Mouse (Mus musculus): ENCODE data around the gene Hectd2.
A peak's percentile ranks its signal among the peaks of the same experiment; 100 is the strongest.

The Hectd2 gene

GRCm38 (mm10) chr19:36564396-36564795, 10.0 kb downstream of the Hectd2 start:
- no peak for DNase-seq (ENCODE audit: low spot score)

DNA sequence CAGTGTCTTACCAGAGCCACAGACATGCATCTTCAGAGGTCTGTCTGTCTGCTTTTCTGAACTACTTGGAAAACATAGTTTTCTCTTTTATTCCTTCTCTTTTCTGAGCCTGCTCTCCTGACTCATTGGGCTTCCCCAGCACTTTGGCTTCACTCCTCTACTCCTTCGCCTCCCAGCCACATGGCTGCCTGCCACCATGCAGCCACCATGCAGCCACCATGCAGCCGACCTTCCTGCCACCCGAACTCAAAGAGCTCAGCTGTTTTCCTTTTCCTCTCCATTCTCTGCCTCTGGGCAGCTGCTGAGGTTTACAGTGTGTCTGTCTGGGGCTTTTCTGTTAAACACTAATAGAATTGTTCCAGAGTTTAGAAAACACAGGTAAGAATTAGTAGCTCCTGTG, 19.5 kb downstream of the Hectd2 start:
- no peak for DNase-seq (ENCODE audit: low spot score)

GRCm38 (mm10) chr19:36575159-36575558, 20.7 kb downstream of the Hectd2 start:
- no peak for DNase-seq (ENCODE audit: low spot score)

- DNase-seq (ENCODE audit: low spot score) = no peak
These were observed 26.4 kb downstream of the Hectd2 start for GRCm38 (mm10) chr19:36580874-36581273.

DNA sequence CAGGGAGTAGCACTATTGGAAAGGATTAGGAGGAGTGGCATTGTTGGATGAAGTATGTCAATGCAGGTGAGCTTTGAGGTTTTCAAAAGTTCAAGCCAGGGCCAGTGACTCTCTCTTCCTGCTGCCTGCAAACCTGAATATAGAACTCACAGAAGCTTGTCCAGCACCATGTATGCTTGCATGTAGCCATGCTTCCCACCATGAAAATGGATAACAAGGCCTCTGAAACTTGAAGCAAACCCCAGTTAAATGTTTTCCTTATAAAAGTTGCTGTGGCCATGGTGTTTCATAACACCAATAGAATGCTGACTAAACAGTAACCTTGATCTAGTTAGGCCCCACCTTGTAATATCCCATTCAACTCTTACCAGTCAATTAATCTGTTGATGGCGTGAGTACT, 27.7 kb downstream of the Hectd2 start:
- DNase-seq (ENCODE audit: low spot score) = no peak

DNA sequence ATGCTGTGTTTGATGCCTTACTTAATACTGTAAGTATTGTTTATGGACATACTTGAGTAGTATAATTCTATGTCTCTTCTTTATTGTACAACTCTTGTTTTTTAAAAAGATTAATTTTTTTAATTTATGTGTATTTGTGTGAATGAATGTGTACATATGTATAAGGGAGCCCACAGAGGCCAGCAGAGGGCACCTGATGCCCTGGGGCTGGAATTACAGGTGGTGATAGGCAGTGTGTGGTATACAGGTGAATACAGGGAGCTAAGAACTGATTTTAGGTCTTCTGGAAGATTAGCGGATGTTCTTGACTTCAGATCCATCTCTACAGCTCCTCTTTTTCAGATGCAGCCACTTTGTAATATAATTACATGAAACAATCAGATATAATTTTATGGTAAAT, 31.1 kb downstream of the Hectd2 start:
- no peak for DNase-seq (ENCODE audit: low spot score)

GRCm38 (mm10) chr19:36594409-36594808, 40.0 kb downstream of the Hectd2 start:
- DNase-seq (ENCODE audit: low spot score) = no peak

DNA sequence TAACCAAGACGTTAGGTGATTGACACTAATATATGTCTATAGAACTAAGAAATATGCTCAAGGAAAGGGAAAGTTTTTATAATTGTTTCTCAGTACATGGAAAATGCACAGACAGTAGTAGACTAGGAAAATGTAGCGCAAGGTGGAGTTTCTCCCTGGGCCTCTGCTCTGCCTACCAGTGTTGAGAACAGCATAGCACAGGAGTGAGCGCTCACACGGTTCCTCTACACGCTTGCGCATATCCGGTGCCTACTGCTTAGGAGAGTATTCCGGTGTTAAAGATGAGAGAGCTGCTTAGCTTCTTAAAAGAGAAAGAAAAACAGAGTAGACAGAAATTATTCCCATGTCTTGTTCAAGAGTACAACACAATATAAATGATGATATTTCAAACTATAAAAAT, 47.4 kb downstream of the Hectd2 start:
- DNase-seq (ENCODE audit: low spot score) = no peak

- DNase-seq (ENCODE audit: low spot score) = no peak
These were observed 48.3 kb downstream of the Hectd2 start for GRCm38 (mm10) chr19:36602535-36603312.

GRCm38 (mm10) chr19:36606270-36606669, 51.8 kb downstream of the Hectd2 start:
- DNase-seq (ENCODE audit: low spot score) = no peak

DNA sequence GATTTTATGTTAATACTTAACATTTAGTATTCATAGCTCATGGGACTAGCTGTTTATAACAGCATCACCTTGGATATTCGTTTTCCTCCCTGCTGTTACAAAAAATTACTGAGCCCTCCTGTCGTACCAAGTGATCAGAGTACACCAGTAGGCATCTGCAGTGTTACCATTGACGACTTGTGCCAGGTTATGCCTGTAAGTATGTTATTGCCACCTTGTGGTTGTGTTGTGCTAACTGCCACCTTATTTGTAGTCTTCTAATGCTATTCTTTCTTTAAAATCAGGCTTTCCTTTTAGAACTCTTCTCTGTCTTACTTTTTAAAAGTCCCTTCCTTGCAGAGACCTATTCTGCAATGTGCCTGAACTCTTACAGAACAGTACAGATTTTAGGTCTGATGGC, 54.8 kb downstream of the Hectd2 start:
- DNase-seq (ENCODE audit: low spot score) = no peak

- peak; percentile 29 for DNase-seq (ENCODE audit: low spot score)
These were observed 55.9 kb downstream of the Hectd2 start for GRCm38 (mm10) chr19:36610309-36610708.

GRCm38 (mm10) chr19:36625906-36626305, 71.5 kb downstream of the Hectd2 start:
- DNase-seq (ENCODE audit: low spot score) = no peak

DNA sequence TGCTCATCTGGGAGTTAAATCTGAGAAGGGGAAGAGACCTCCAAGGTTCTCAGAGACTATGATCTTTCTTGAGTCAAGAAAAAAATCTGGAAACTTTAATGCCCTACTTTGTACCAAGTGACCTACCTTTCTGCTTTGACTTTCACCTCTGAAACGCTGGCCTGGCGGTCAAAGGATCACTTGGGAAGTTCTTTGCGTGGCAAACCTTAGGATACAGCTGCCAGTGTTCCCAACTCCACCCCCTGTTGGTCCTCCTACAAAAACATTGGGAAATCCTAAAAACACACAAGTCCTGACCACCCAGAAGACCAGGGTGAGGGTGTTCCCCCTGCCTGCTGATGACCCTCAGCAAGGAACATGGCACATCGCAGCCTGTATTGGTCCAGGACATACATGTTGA, 72.4 kb downstream of the Hectd2 start:
- DNase-seq (ENCODE audit: low spot score) = no peak

- DNase-seq (ENCODE audit: low spot score) = no peak
These were observed 75.0 kb downstream of the Hectd2 start for GRCm38 (mm10) chr19:36629394-36629910.

GRCm38 (mm10) chr19:36630361-36630760, 75.9 kb downstream of the Hectd2 start:
- no peak for DNase-seq (ENCODE audit: low spot score)

DNA sequence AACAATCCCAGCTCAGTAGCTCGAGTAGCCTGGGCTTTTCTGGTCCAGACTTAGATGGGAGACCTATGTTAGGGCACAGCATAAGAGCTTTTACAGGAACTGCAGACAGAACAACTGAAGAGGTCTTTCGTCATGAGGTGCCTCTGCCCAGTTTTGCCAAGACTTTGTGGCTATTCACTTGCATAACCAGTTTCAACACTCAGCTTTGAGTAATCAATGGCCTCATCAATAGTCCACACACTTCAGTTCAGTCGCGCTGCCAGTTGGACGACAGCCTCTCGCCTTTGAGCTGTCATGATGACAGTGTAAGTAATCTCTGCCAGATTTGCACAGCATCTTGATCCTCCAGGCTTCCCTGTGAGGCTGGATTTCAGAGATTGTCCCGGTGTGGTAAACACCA, 80.3 kb downstream of the Hectd2 start:
- DNase-seq (ENCODE audit: low spot score) = no peak

DNA sequence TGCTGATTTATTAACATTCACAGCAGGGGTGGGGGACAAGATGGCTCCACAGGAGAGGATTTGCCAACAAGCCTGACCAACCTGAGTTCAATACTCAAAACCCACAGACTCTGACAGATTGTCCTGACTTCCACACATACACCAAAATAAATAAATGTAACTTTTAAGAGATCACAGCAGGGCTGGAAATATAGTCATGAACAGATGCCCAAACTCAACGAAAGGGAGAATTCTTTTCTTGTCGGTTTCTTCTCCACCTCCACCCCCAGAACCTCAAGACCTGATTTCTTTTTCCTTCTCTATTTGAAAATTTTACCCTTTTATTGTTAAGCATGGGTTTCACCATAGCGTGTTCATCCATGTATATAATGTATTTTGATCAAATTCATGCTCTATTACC, 82.8 kb downstream of the Hectd2 start:
- DNase-seq (ENCODE audit: low spot score) = no peak

DNA sequence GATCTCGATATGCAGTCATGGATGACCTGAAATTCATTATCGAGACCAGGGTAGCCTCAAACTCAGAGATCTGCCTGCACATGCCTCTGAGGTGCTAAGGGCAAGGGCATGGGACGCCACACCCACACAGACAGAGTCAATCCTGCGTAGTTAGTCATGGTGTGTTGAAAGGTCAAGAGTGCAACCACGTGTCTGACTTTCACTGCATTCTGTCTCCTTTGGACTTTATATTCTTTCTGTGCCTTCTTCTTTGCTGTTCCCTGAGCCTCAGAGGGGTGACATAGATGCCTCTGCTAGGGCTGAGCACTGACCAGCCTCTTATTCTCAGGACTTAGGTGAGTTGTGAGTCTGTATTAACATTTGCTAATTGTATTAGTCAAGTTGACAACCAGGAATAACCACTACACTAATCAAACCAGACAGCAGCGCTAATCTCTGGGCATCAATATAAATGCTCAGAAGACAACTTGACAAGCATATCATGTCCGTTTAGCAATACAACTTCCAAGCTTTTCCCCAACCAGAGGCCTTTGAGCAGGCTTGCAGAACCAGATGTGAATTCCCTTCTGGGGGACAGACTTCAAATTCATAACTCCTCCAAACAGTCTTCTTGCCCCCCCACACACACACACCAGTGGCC, 83.6 kb downstream of the Hectd2 start:
- no peak for DNase-seq (ENCODE audit: low spot score)

DNA sequence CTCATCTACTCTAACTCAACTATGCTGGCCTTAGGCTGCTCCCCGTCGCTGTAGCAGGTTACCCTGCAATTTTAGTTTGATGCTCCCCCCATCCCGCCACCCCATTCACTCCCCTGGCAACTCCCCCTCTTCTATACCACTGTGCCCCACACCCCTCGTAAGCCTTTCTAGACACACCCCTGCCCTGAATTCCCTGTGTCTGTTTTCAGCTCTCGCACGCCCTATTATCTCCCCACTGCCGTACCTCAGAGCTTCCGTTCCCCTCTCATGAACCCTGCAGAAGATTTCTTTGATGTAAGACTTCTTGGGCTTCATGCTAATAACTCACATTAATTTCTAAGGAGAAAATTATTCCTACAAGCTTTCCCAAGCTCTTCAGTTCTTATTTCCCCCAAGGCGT, 84.6 kb downstream of the Hectd2 start:
- no peak for DNase-seq (ENCODE audit: low spot score)

- no peak for DNase-seq (ENCODE audit: low spot score)
These were observed 86.7 kb downstream of the Hectd2 start for GRCm38 (mm10) chr19:36641128-36641527.

- no peak for DNase-seq (ENCODE audit: low spot score)
These were observed 91.0 kb downstream of the Hectd2 start for GRCm38 (mm10) chr19:36645308-36645889.

- no peak for DNase-seq (ENCODE audit: low spot score)
These were observed 91.8 kb downstream of the Hectd2 start for GRCm38 (mm10) chr19:36646132-36646828.

All from c-Kit-positive CD71-positive TER-119-positive erythroid progenitor cells, embryonic 14.5 days (primary cell).